Mouse (Mus musculus) large intestine, adult 2 months (tissue): ENCODE results near the gene Greb1. TPM values are rescaled to one million over a fixed set of nuclear protein-coding genes. Genes with fewer than 3 reads are reported as not detected.

Source experiments
- DNase-seq: peaks from one replicate; pipeline ENCODE4 v3.0.0-alpha.2; 2012; ENCODE audit warnings: low read depth, low spot score
- WGBS: fragments of 180-500 bp; shearing (Covaris S2); methylation state at CpG from one replicate; pipeline ENCODE4 v1.1.7; 2018; 5-methylcytosine and 5-hydroxymethylcytosine counted together
- polyA plus RNA-seq: library from polyadenylated mRNA; depleted of rRNA; stranded (reverse); fragments of >200 nt; gene quantifications from 2 replicates; pipeline ENCODE4 v1.2.3, GENCODE M21; 2012; rRNA removed

Gene Greb1
- 1.6 and 3.5 TPM in 2 replicates for polyA plus RNA-seq

- WGBS, result under 1% methylated on average over 52 of the region's 53 CpGs
- DNase-seq, result no peak
Observed at GRCm38 (mm10) chr12:16800259-16800958, at the start of gene Greb1. TSS of gene Greb1 (minus strand) at chr12:16800886.

GRCm38 (mm10) chr12:16849821-16850220 is 49.1 kb upstream of the Greb1 start:
- WGBS, result 29% methylated on average over 2 of the region's 2 CpGs
- DNase-seq, result no peak

- WGBS, result 88% methylated on average over 2 of the region's 2 CpGs
- DNase-seq, result no peak
Observed at GRCm38 (mm10) chr12:16848501-16848900, 47.8 kb upstream of the Greb1 start.

- DNase-seq, result no peak
- WGBS, result 81% methylated on average over 4 of the region's 4 CpGs
Observed at GRCm38 (mm10) chr12:16847204-16847792, 46.6 kb upstream of the Greb1 start.

GRCm38 (mm10) chr12:16844623-16845592 is 44.2 kb upstream of the Greb1 start:
- 59% methylated on average over 14 of the region's 14 CpGs for WGBS
- no peak for DNase-seq

GRCm38 (mm10) chr12:16840842-16841782 is 40.4 kb upstream of the Greb1 start:
- DNase-seq, result peak; percentile 79
- 19% methylated on average over 8 of the region's 8 CpGs for WGBS

- WGBS, result 84% methylated on average over 4 of the region's 4 CpGs
- DNase-seq, result no peak
Observed at GRCm38 (mm10) chr12:16837766-16838165, 37.1 kb upstream of the Greb1 start.

GRCm38 (mm10) chr12:16836188-16836587 is 35.5 kb upstream of the Greb1 start:
- no peak for DNase-seq
- 73% methylated on average over 9 of the region's 9 CpGs for WGBS

- 74% methylated on average over 11 of the region's 11 CpGs for WGBS
- no peak for DNase-seq
Observed at GRCm38 (mm10) chr12:16834701-16835100, 34.0 kb upstream of the Greb1 start.

- DNase-seq, result no peak
- 58% methylated on average over 4 of the region's 4 CpGs for WGBS
Observed at GRCm38 (mm10) chr12:16831071-16831470, 30.4 kb upstream of the Greb1 start.

- DNase-seq, result no peak
- WGBS, result 77% methylated on average over 2 of the region's 2 CpGs
Observed at GRCm38 (mm10) chr12:16829785-16830184, 29.1 kb upstream of the Greb1 start.

- DNase-seq, result peak; percentile 61
Observed at GRCm38 (mm10) chr12:16828505-16828904, 27.8 kb upstream of the Greb1 start.

GRCm38 (mm10) chr12:16823701-16824100 is 23.0 kb upstream of the Greb1 start:
- 92% methylated on average over 1 of the region's 1 CpGs for WGBS
- no peak for DNase-seq

More at GRCm38 (mm10) chr12:16828505-16828904, 27.8 kb upstream of the Greb1 start:
- WGBS, result 10% methylated on average over 6 of the region's 6 CpGs

- DNase-seq, result no peak
- WGBS, result 95% methylated on average over 10 of the region's 10 CpGs
Observed at GRCm38 (mm10) chr12:16822181-16822734, 21.6 kb upstream of the Greb1 start.

- 86% methylated on average over 7 of the region's 7 CpGs for WGBS
Observed at GRCm38 (mm10) chr12:16820761-16821160, 20.1 kb upstream of the Greb1 start.

GRCm38 (mm10) chr12:16818513-16818912 is 17.8 kb upstream of the Greb1 start:
- WGBS, result 78% methylated on average over 11 of the region's 11 CpGs
- no peak for DNase-seq

More at GRCm38 (mm10) chr12:16820761-16821160, 20.1 kb upstream of the Greb1 start:
- DNase-seq, result no peak

GRCm38 (mm10) chr12:16817147-16817546 is 16.5 kb upstream of the Greb1 start:
- 80% methylated on average over 4 of the region's 4 CpGs for WGBS
- DNase-seq, result no peak

GRCm38 (mm10) chr12:16811477-16811876 is 10.8 kb upstream of the Greb1 start:
- 3% methylated on average over 15 of the region's 15 CpGs for WGBS
- DNase-seq, result no peak
